Mouse (Mus musculus) adrenal gland, postnatal 25 days (tissue): ENCODE data around the gene Capza1. TPM values are rescaled to one million over a fixed set of nuclear protein-coding genes. Genes with fewer than 3 reads are reported as not detected.
"Not testable (repeated sequence)": the region's sequence is repeated elsewhere in the genome, so short reads cannot be mapped to it uniquely, and the experiment has no call there.

Source experiments
- DNase-seq: peaks from one replicate; pipeline ENCODE4 v3.0.0; 2021; ENCODE audit warnings: mixed read lengths
- total RNA-seq: library from RNA; stranded (reverse); gene quantifications from 2 replicates; pipeline ENCODE4 v1.2.3, GENCODE M21; 2021

The Capza1 gene
- total RNA-seq, 1 experiment from 2014 or later, result 80.5 TPM

- DNase-seq, result peak; percentile 65
Observed at GRCm38 (mm10) chr3:104817481-104817990, 46.8 kb downstream of the Capza1 start.

DNA sequence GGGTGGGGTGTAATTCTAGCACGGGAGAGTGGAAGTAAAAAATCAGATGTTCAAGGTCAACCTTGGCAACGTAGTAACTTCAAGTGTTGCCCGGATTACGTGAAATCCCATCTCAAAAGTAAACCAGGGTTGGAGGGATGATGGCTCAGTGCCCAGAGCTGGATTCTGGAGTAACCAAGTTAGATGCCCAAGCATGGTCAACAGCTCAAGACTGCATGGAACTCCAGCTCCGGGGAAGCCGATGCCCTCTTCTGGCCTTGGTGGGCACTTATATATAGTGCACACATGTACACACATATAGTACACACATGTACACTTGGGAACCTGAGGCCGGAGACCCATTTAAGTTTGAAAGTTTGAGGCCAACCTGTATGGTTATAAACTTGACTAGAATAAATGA lies 48.2 kb downstream of the Capza1 start:
- DNase-seq, result no peak

DNA sequence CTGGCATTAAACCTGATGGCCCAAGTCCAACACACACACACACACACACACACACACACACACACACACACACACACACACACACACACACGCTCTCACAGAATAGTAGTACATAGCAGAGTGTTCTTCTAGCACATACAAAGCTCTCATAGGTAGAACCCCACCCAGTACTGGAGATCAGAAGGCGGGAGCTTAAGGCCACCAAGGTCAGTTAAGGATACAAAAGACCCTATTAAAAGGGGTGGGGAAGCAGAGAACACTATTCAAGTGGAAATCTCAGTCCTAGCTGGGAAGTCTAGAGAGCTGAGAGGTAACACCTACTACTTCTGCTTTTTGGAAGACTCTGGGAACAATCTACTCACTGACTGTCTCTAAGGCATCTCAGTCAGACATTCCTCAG lies 49.0 kb downstream of the Capza1 start:
- DNase-seq, result no peak

GRCm38 (mm10) chr3:104814746-104815145 lies 49.6 kb downstream of the Capza1 start:
- DNase-seq, result no peak

DNA sequence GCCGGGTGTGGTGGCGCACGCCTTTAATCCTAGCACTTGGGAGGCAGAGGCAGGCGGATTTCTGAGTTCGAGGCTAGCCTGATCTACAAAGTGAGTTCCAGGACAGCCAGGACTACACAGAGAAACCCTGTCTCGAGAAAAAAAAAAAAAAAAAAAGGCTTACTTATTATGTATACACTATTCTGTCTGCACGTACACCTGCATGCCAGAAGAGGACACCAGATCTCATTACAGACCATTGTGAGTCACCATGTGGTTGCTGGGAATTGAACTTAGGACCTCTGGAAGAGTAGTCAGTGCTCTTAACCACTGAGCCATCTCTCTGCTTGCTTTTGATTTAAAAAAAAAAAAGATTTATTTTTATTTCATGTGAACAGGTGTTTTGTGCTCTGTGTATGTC lies 51.1 kb downstream of the Capza1 start:
- not testable (repeated sequence) for DNase-seq

DNA sequence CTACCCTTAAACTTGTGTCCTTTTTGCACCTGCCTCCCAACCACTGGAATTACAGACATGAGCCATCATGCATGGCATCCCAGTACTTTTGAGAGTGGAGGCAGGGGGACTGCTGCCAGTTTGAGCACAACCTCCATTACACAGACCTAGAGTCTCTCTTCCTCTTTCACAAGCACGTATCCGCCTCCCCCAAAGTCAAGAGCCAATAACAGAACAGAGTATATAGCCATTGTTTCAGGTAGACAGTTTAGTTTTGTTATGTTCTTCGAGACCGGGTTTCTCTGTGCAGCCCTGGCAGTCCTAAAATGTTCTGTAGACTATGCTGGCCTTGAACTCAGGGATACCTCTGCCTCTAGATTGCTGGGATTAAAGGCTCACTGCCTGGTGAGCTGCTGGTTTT lies 52.1 kb downstream of the Capza1 start:
- DNase-seq, result no peak

DNA sequence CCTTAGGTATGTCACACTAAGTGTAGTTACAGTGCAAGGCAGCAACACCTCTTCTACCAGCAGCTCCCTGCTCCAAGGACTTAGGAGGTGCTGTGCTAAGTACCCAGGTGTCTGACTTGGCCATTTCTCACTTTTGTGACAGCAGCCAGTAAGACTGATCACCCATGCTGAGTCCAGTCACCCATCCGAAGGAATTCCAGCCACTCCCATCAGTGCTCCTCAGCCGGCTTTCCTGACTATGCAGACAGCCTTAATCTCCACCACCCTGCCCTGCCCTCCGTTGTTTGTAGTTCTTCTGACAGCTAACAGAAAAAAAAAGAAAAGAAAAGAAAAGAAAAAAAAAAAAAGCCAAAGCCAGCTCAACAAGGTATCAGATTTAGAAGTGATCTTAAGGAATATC lies 52.6 kb downstream of the Capza1 start:
- DNase-seq, result no peak

- DNase-seq, result no peak
Observed at GRCm38 (mm10) chr3:104805539-104805938, 58.8 kb downstream of the Capza1 start.

DNA sequence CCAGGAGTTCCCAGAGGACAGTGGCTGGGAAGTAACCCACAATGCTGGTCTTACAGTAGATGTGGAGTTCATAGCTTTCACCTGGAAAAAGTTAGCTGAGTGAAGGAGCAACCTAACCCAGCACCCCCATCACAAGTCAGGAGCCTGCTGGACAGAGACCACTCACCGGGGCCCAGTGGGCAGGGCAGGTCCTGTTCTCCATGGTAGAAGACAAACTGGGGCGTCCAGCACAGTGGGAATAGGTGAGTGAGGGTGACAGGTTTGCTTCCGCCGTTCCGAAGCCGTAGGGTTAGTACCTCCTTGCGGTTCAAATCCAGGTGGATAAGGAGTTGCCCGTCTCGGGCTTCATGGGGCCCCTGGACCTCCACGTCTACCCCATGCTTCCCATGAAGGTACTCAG lies 60.0 kb downstream of the Capza1 start:
- DNase-seq, result no peak

DNA sequence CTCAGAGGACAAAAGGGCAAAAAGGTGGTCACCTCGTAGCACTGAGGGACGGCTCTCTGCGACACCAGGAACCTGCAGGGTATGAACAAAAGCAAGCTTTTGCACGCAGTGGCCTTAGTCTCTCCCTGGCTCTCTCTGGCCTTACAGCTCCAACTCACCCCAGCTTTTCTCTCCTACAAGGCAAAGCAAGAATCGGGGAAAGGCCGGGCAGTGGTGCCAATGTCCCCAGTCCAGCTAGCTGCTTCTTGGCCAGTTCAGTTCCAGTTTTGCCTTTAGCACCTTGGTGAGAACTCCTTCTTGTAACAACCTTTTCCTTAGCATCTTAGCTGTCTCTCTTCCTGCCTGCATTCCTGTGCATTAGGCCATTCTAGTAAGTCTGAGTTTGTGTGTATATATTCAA lies 62.8 kb downstream of the Capza1 start:
- DNase-seq, result no peak

DNA sequence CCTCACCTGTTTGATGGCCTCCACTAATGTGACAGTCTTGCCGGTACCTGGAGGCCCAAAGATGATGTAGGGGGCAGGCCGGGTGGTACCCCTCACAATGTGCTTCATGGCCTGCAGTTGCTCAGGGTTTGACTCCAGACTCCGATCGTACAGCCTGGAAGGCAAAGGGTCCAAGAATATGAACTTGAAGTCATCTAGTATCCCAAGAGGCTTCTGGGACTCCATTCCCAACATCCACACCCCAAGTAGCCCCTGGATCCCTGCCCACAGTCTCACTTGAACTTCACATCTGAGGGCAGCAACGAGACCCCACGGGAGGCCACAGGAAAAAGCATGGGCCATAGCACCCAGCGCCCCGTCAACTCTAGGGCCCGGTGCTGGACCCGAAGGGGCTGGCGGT lies 63.6 kb downstream of the Capza1 start:
- no peak for DNase-seq

DNA sequence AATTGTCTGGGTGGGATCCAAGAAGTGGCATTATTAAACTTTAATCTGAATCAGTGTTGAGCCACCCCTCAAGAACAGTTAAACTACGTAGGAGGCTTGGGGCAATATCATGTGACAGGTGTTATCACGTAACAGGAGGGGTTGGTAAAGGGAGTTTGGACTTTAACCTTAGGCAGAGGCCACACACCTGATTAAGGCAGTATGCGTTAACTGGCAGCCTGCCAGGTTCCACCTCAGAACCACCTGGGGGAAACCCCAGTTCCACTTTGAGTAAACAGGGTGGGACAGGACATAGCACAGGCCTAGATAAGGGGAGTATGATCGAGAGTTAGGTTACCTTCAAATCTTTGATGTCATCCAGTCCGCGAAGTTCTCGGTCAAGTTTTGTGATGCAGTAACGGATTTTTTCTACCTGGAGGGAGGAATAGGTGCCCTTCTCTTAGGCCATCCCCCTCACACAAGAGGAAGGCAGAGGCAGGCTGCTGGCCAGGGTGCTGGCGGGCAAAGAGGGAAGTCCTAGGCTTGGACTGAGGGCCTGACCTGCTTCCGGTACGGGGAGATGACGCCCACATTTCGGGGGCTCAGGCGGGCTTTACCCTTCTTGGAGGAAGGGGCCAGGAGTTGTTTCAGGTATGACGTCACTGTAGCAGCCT lies 67.7 kb downstream of the Capza1 start:
- DNase-seq, result no peak

- no peak for DNase-seq
Observed at GRCm38 (mm10) chr3:104795661-104796340, 68.5 kb downstream of the Capza1 start.

GRCm38 (mm10) chr3:104794953-104795470 lies 69.3 kb downstream of the Capza1 start:
- DNase-seq, result no peak

- DNase-seq, result peak; percentile 88
Observed at GRCm38 (mm10) chr3:104793871-104794828, 70.2 kb downstream of the Capza1 start.

GRCm38 (mm10) chr3:104792360-104793270 lies 71.7 kb downstream of the Capza1 start:
- no peak for DNase-seq

DNA sequence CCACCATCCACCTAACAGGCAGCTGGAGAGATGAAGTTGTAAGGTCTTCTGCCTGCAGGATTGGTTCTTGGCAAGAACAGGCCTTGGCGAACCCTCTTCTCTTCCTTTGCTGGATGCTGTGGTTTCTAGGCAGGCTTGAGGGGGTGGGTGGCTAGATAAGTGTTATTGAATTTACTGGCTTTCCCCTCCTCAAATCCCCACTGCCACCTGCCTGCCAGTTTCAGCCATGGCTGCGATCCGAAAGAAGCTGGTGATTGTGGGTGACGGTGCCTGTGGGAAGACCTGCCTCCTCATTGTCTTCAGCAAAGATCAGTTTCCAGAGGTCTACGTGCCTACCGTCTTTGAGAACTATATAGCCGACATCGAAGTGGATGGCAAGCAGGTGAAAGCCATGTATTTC lies 72.6 kb downstream of the Capza1 start:
- no peak for DNase-seq

GRCm38 (mm10) chr3:104791017-104791416 lies 73.3 kb downstream of the Capza1 start:
- no peak for DNase-seq

GRCm38 (mm10) chr3:104790401-104790937 lies 73.8 kb downstream of the Capza1 start:
- no peak for DNase-seq

DNA sequence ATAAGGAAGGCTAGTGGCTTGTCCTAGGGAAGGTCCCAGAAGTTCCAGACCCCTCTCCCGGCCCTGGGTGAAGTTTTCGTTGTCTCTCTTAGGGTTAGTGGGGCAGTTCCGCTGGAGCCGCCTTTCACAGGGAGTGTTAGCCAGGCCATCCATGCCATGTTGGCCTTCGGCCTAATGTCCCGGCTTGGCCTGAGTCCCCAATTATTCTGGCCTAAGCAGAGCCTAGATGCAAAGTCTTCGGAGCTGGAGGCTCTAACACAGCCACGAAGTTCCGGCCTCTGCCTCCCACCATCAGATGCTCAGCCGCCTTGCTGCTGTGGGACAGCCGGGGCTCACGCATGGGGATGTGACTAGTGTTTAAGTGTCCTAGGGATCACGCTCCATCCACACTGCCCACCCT lies 74.5 kb downstream of the Capza1 start:
- DNase-seq, result peak; percentile 51

DNA sequence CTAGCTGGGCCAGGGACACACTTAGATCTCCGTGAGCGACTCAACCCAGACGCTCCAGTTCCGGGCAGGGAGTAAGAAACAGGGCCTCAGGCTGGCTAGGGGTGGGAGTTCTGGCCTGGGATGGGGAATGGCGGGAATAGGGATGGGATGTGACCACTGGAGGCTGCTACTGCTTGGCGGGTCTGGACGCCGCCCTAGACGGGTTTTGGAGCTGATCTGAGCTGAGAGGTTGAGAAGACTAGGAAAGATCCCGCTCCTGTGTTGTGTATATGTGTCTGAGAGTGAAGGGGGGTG lies 75.0 kb downstream of the Capza1 start:
- no peak for DNase-seq
